Comparison of ENCODE assay signal across 23 mouse cellular contexts in the genomic region with DNA sequence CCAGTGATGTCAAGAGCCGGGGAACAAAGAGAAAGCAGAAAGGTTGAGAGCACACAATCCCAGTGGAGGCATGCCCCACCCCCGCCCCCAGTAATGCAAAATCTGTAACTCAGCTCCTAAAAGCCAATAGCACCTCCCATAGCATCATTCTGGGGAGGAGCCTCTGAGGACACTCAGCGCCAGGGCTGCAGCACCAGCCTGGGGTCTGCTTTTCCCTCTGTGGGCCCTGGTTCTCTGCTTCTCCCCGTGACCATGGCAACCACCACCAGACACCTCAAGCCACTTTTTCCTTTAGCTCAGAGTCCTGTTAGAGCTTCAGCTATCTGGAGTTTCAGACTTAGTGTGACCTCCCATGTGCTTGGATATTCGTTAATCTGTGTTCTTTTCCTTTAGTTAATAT. TPM values are rescaled to one million over a fixed set of nuclear protein-coding genes. Genes with fewer than 3 reads are reported as not detected.
"Had no signal": no experiment of that assay in that cellular context is flagged by ENCODE, and none has a peak within 500 bp of the region (broad histone marks: within the 10 kb centered on the region; RNA-seq: fewer than 3 reads in every experiment).

No protein-coding gene starts in this region.

- H3K4me2 ChIP-seq: limb, embryonic 13.5 days; liver, embryonic 12.5 days; liver, embryonic 15.5 days; lung, embryonic 15.5 days; midbrain, embryonic 12.5 days; neural tube, embryonic 13.5 days; stomach, embryonic 15.5 days had no signal

- H3K4me3 ChIP-seq: layer of hippocampus, adult 2 months; limb, embryonic 10.5 days; limb, embryonic 13.5 days; liver, embryonic 12.5 days; liver, embryonic 15.5 days; lung, embryonic 15.5 days; megakaryocyte, embryonic 14.5 days; midbrain, embryonic 12.5 days; neural tube, embryonic 13.5 days; stomach, embryonic 15.5 days had no signal

- H3K27ac ChIP-seq: kidney, postnatal 0 days; layer of hippocampus, adult 2 months; limb, embryonic 10.5 days; limb, embryonic 13.5 days; liver, embryonic 12.5 days; liver, embryonic 15.5 days; lung, embryonic 15.5 days; midbrain, embryonic 12.5 days; neural tube, embryonic 13.5 days; stomach, embryonic 15.5 days had no signal

- H3K4me1 ChIP-seq: liver, embryonic 15.5 days; lung, embryonic 15.5 days; megakaryocyte, embryonic 14.5 days; midbrain, embryonic 12.5 days; neural tube, embryonic 13.5 days; stomach, embryonic 15.5 days had no signal

- H3K27me3 ChIP-seq: limb, embryonic 13.5 days; liver, embryonic 12.5 days; liver, embryonic 15.5 days; lung, embryonic 15.5 days; megakaryocyte, embryonic 14.5 days; midbrain, embryonic 12.5 days; neural tube, embryonic 13.5 days; stomach, embryonic 15.5 days had no signal

- H3K36me3 ChIP-seq: limb, embryonic 10.5 days; limb, embryonic 13.5 days; liver, embryonic 12.5 days; liver, embryonic 15.5 days; lung, embryonic 15.5 days; midbrain, embryonic 12.5 days; neural tube, embryonic 13.5 days; stomach, embryonic 15.5 days had no signal

- DNase-seq: kidney, adult 18-20 months; kidney, postnatal 25 days; liver; lung, adult 18-20 months; lung, postnatal 10 days; lung, postnatal 36 days; retina, postnatal 1 day; right cerebral cortex, postnatal 25 days; spleen, adult 18-20 months; thymus, postnatal 25 days had no signal

- H3K9me3 ChIP-seq: limb, embryonic 10.5 days; limb, embryonic 13.5 days; liver, embryonic 12.5 days; liver, embryonic 15.5 days; lung, embryonic 15.5 days; midbrain, embryonic 12.5 days; neural tube, embryonic 13.5 days; stomach, embryonic 15.5 days had no signal

- H3K9ac ChIP-seq: limb, embryonic 13.5 days; liver, embryonic 12.5 days; liver, embryonic 15.5 days; lung, embryonic 15.5 days; midbrain, embryonic 12.5 days; neural tube, embryonic 13.5 days; stomach, embryonic 15.5 days had no signal

- ATAC-seq: intestine, embryonic 16.5 days; liver, embryonic 12.5 days had no signal

RNA-seq across cellular contexts. Expression of gene Dazl, which starts 15.4 kb away (rescaled TPM):
- polyA plus RNA-seq: kidney, embryonic 14.5 days; kidney, postnatal 0 days; limb, embryonic 10.5 days; limb, embryonic 13.5 days had no signal
